Mouse (Mus musculus) megakaryocyte progenitor cell, adult 5-6 weeks (primary cell): ENCODE data around the gene Cnp. TPM values are rescaled to one million over a fixed set of nuclear protein-coding genes. Genes with fewer than 3 reads are reported as not detected.
"Not testable (repeated sequence)": the region's sequence is repeated elsewhere in the genome, so short reads cannot be mapped to it uniquely, and the experiment has no call there.

ENCODE experiments used
- ATAC-seq: replicated peaks from 2 replicates; pipeline ENCODE4 v1.8.0; 2016; ENCODE audit warnings: mild to moderate bottlenecking, moderate TSS enrichment, inconsistent platforms; ENCODE audit not compliant: poor library complexity
- total RNA-seq, 2 experiments: library from RNA; stranded (forward) in 1 of 2; stranded (reverse) in 1 of 2; fragments of 157-497, 149-512 nt in 1 of 2; fragments of 200-1000 nt in 1 of 2; gene quantifications; 2 replicates each; pipeline versions ENCODE4 v1.2.3 to v1.2.4; 2015 to 2017

Cnp gene
- total RNA-seq, 2 experiments from 2014 or later, result 6.9 to 16.2 TPM

DNA sequence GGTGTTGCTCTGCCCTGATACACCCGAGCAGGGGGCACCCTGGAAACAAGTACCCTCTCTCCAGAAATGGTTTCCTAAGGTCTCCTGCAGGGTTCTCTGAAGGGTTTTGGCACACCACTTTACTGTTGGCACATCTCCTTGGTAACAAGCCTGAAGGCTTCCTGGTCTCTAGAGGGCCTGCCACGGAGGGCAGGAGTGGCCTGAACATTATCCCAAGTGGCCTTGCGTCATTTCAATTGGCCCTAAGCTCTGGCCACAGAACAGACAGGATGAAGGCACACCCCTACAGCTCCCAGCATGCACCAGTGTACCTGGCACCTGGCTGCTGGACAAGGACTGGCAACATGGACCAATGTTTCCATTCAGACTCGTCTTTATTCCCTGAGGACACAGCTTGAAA, 21.9 kb upstream of the Cnp start:
- no peak for ATAC-seq

DNA sequence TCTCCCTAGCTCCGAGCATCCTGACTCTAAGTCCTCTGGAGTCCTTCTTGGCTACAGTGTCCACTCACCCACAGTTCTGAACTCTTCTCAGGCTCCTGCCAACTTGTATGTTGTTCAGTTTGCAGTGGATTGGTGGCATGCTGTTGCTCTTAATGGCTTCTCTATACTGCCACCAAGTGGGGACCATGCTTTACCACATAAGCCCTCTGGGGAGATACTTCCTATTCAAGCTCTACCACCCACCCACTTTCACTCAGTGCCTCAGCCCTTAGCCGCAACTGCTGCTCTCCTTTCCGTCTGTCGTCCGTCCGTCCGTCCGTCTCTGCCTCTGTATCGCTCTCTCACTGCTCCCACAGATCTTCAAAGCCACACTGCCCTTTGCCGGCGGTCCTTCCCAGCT, 19.1 kb upstream of the Cnp start:
- peak; percentile 99 for ATAC-seq

DNA sequence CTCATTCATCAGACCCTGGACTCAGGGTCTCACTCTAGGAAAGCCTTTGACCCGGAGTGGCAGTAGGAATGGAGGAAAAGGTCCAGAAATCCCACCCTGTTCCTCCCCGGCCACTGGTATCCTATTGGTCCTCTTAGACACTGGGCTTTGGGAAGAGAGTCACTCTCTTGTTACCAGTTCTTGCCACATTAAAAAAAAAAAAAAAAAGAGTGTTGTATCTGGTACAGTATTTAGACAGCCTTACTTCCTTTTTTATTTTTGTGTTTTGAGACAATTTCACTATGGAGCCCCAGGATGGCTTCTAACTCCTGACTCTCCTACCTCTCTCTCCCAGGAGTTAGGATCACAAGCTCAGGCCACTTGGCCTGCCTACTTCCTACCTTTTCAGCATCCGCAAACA, 17.1 kb upstream of the Cnp start:
- ATAC-seq, result no peak

DNA sequence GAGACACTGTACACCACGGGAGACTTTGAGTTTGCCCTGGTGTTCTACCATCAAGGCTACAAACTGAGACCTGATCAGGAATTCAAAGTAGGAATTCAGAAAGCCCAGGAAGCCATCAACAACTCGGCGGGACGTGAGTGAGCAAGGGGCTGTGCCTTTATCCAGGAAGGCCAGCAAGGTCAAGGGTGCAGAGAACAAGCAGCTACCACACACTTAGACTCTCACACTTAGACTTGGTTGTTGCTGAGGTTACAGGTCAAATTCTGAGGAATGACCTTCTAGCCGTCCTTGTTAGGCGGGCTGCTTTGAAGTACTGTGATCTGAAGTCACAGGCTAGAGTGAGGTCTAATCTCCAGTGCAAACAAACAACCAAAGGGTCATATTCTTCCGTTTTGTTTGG, 15.2 kb upstream of the Cnp start:
- no peak for ATAC-seq

DNA sequence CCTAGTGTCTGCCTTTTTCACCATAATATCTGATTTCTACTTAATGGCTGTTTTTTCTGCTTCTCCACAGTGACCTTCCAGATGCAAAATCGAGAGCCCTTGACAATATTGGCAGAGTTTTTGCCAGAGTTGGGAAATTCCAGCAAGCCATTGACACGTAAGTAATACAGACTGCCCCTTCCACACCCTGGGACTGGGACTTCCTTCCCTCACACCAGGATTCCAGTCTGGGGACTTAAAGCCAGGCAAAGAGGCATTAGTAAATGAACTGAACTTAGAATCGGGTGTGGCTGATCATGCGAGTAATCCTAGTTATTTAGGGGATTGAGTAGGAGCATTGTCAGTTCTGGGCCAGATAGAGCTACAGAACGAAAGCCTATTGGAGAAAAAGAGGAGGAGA, 13.0 kb upstream of the Cnp start:
- no peak for ATAC-seq

DNA sequence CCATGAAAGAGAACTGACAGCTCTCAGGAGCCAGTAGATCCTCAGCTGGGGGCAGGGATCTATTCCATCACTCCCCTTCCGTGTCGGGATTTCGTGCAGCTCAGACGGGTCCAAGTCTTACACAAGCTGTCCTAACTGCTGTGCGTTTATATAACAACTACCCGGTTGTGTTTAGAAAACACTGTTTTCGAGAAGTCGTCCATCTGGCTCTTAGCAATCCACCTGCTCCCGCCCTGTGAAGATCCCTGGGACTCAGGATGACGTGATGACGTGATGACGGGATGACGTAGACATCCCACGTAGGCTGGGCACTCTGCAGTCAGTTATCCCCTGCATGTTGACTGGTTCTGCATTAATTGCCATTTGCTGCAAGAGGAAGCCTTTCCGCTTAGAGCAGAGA, 10.4 kb upstream of the Cnp start:
- no peak for ATAC-seq

DNA sequence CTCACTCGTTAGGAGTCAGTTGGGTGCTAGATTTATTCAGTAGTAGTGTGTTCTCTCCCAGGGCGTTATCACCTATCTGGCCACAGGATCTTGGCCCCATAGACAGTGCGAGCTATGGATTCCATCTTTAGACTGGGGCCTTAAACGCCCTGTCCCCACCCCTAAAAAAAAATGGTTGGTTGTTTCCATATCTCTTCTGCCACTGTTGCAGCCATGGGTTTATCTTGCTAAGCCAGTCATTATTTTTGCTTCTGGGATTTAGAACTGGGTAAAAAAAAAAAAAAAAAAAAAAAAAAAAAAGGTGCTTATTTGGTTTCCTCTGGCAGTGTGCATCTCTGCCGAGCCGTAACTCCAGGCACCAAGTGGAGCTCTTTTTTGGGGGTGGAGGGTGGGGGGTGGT, 10.0 kb upstream of the Cnp start:
- ATAC-seq, result peak; percentile 62

DNA sequence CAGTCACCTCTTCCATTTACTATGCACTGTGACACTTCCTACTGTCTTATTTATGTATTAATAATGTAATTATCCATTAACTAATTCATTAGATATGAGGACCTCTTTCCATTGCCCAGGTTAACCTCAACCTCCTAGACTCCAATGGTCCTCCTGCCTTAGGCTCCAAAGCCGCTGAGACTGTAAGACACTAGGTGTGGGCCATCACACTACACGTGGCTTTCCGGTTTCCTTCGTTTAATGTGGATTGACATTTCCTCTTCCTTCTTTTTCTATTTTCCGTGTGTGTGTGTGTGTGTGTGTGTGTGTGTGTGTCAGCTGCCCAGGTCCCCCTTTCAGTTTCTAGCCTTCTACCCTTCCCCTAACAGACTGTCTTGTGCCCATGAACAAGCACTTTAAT, 7.5 kb upstream of the Cnp start:
- no peak for ATAC-seq

DNA sequence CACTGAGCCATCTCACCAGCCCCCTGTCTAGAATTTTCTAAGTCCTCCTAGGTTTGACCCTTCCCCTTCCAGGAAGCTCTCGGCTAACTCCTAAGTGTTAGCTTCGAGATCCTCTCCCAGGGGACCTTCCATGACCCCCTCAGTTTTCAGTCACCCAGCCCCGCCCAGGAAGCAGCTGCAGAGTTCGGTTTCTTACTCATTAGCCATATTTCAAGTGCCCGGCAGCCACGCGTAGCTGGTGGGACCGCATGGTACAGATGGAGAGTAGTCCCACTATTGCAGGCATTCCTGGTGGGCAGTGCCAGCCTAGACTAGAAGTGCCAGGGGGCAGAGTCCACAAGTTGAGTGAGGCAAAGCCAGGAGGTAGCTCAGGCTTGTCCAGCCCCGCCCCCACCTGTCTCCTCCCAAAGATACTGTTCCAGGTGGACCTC, 6.9 kb upstream of the Cnp start:
- peak; percentile 21; the same call in 1 of the 2 replicates for ATAC-seq

DNA sequence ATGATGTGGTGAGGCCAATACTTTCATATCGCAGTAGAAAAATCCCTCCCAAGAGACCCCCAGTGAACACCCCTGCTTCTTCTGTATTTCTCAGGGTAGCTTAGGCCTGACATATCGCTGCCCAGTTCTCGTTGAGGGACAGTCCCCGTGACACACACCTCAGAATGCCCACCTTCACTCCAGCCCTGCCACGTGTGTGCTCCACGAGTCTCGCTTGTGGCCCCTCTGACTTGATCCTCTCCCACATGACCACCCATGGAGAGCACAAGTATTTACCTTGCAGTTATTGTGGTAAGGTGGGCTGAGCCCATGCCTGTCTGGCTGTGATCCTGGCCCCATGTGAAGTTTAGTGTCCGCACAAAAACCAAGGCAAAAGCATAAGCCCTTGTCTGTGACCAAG, 6.0 kb upstream of the Cnp start:
- ATAC-seq, result no peak

DNA sequence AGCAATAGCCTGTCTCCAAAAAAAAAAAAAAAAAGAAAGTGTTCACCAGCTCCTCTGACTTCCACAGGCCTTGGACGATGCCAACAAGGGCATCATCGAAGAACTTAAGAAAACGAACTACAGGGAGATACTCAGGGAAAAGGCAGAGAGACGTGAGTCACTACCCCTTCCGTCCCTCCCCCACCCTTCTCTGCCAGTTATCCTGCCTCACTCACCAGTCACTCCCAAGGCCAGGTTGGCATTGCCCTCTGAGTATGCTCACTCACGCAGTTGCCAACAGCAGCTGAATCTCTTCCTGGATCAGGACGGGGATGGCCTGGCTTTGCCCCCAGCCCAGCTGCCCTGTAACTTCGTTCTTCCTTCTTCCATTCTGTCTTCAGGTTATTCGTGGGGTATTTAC, 4.9 kb upstream of the Cnp start:
- ATAC-seq, result no peak

DNA sequence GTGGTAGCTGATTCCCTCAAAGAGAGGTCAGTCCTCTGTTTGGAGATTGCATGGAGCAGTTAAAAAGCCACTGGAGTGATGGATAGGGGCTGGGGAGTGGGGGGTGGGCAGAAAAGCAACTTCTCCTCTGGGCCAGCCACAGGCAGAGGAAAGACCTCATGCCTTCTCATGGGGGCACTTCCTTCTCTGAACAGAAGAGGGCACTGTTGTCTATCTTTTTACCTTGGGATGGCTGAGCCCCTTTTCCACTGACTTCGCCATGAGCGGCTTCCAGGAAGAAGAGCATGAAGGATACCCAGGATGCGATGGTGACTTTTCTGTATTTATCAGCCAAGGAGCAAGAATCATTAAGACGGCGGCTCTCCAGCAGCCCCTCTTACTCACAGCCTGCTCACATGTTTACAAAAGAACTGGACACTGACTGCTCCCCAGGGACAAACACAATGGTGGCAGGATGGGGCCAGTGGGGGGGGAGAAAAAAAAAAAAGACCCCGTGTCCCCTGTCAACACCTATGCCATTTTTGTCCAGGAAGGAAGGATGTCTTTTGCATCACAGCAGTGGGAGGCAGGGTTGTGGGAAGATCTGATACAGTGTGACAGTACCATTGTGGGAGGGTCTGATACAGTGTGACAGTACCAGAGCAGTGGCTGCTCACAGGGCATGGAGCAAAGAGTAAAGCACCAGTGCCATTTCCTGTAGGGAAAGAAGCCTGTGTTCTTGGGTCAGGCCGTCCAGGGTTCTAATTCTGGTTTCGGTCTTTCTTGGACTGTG, 4.1 kb upstream of the Cnp start:
- peak; percentile 64 for ATAC-seq

DNA sequence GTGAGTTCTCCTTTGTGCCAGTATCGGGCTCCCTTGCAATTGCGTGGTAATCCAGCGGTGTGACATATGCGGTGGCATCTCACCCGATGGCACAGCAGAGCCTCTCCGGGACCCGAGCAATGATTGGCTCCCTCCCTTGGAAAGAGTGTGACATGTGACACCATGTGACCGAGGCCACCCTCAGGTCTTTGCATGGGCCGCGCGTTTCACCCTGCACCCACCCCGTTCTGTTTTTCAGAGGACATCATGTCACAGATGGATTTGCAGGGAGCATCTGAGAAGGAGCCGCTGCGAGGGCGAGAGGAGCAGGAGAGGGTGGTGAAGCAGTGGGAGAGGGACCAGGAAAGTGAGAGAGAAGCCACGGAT, 3.5 kb upstream of the Cnp start:
- ATAC-seq, result peak; percentile 41

DNA sequence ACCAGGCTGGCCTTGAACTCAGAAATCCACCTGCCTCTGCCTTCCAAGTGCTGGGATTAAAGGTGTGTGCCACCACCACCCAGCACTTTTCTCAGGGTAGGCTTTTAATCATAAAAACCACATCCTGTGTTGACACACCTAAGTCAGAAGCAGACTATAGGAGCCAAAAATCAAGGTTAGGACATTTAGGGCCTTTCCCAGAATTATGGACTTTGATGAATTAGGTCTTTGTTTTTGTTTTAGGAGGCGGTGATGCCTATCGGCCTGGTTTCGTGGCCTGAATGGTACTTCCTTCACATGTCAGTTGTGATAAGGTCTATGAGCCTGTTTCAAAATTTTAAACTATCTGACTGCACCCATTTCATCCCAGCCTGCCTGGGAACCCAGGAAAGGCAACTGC, 516 bp upstream of the Cnp start:
- ATAC-seq, result no peak

DNA sequence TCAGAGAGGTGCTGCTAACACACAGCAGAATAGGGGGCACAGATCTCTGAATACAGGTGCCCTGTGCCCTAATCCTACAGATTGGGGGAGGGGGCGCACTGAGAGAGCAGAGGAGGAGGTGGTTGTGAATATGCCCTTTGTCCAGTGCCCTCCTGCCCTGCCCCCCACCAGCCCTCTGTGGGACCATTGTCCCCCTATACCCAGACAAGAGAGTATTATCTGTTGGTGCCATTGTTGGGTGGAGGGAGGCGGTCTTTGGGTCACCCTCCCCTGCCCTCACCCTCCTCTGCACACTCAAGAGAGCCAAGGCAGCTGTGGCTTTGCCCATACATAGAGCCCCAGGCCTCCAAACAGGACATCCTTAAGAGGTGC, 766 bp downstream of the Cnp start:
- ATAC-seq, result peak; percentile 14; the same call in 1 of the 2 replicates

DNA sequence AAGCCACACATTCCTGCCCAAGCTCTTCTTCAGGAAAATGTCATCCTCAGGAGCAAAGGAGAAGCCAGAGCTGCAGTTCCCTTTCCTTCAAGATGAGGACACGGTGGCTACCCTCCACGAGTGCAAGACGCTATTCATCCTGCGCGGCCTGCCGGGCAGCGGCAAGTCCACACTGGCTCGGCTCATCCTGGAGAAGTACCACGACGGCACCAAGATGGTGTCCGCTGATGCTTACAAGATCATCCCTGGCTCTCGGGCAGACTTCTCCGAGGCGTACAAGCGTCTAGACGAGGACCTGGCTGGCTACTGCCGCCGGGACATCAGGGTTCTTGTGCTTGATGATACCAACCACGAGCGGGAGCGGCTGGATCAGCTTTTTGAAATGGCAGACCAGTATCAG, 1.6 kb downstream of the Cnp start:
- ATAC-seq, result no peak

DNA sequence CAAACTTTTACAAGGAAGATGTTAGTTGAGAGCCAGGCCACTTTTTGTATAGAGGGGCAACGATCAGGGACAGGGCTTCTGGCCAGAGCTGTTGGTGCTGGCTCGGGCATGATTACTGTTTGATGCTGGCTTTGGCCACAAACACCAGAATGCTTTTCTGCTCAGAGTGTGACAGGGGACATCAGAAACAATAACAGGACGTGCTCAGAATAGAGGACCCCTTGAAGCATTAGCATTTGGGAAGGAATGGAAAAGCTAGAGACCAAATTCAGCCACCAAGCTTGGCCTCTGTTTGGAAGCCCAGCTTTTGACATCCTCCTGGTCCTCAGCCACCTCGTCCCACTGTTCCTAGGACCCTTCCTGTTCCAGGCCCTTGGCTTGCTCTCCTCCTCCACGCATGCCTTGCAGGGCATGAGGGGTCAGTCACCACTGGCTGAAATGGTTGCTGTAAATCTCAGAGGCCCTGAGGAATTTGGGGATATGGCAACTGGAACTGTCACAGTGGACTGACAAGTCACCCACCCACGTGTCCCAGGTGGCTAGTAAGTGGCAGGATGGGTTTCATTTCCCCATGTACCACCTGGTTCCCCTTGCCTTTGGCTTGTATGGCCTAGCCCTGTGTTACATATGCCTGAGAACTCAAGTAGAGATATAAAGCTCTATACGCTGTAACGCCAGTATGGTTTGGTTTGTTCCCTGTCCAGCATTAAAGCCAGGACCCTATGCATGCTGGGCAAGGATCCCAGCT, 3.3 kb downstream of the Cnp start:
- ATAC-seq, result no peak

DNA sequence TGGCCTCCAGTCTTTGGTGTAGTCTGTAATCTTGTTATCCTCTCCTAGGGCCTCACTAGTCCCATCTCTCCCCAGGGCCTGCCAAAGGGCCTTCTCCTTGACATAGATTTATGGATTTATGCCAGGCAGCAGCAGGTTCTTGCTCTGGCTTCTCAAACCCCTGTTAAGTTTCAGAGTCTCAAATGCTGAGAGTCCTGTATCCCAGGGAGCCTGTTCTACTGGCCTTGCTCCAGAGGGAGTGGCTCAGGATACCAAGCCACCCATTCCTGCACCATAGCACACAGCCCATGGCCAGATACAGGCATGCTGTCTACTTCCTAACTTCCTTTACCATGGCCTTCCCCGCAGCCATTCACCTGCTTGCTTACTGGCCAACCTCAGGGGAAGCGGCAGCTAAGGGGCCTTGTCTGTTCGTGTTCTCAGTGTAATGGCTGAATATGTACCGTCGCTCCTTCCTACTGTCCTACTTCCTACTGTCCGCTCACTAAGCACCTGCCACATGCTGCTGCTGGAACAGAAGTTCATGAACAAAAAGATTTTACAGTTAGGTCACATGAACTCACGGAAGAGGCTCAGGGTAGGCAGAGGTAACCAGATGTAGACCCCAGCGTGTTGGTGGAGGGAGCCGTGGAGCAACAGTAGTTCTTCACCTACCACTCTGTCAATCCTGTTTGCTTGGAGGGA, 4.6 kb downstream of the Cnp start:
- no peak for ATAC-seq

DNA sequence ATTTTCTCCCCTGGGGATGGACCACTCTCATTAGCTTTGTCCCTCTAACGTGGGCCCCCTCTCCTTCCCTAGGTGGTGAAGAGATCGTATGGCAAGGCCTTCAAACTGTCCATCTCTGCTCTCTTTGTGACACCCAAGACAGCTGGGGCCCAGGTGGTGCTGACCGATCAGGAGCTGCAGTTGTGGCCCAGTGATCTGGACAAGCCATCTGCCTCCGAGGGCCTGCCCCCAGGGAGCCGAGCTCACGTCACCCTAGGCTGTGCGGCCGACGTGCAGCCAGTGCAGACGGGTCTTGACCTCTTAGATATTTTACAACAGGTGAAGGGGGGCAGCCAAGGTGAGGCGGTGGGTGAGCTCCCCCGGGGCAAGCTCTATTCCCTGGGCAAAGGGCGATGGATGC, 5.6 kb downstream of the Cnp start:
- no peak for ATAC-seq

DNA sequence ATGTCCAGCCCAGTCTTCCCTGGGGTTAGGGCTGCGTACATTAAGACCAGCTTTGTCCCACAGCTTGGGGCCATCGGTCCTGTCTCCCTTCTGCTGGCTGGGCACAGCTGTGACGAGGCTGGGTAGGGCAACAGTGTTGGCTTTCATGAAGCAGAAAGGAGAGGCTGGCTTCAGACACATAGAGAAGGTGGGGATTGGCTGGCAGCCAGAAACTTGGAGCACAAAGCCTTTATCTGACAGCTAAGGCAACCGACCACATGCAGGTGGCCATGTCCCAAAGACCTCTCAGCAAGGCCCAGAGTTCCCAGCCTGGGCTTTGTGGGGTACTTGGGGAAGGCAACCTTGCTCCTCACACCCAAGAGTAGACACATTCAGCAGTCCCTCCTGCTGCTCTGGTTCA, 7.1 kb downstream of the Cnp start:
- ATAC-seq, result peak; percentile 78

DNA sequence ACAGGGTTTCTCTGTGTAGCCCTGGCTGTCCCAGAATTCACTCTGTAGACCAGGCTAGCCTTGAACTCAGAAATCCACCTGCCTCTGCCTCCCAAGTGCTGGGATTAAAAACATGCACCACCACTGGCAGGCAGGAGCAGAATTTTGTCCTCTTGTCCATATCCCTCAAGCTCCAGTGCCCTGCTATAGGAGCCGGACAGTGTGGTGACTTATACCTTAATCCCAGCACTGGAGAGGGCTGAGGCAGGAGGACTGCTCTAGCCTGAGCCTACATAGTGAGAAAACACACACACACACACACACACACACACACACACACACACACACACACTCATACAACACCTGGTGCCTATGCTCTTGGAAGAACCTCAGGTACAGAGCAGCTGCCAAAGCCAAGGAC, 7.7 kb downstream of the Cnp start:
- ATAC-seq, result not testable (repeated sequence)

DNA sequence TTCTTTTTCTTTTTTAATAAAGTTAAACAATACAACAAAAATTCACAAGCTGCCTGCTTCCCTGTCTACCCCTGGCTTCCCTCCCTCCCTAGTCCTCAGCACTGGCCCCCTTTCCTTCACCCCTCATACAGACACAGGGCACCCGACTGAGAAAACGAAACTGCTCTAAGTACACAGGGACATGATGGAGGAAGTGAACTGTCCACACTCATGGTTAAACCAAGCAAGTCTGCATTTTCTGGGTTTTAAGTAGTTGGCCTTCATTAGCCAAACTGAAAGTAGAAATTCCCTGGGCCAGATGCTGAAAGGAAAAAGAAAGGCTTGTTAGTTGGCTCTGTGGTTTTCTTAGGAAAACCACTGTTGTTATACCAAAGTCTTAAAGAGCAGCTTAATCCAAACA, 8.1 kb downstream of the Cnp start:
- ATAC-seq, result no peak
